Mouse (Mus musculus) stomach, postnatal 0 days (tissue): ENCODE data around the gene Nelfb. TPM values are rescaled to one million over a fixed set of nuclear protein-coding genes. Genes with fewer than 3 reads are reported as not detected.

Experiments
- ATAC-seq: fragments of 200-750 bp; cut with Nextera tagmentation; 2 replicates; pipeline ENCODE4 v1.8.0; 2017; ENCODE audit not compliant: low FRiP score, low TSS enrichment
- DNase-seq: peaks from one replicate; pipeline ENCODE4 v3.0.0-alpha.2; 2016; ENCODE audit warnings: low spot score
- H3K27ac ChIP-seq: fragments of 300-500 bp; sonication (generic); replicated peaks from 2 replicates; pipeline ENCODE4 v1.5.1; 2014; ENCODE audit warnings: mild to moderate bottlenecking, control low read depth
- H3K27me3 ChIP-seq: fragments of 300-500 bp; sonication (generic); 2 replicates; pipeline ENCODE4 v1.6.1; 2014; ENCODE audit warnings: low read length; ENCODE audit not compliant: control insufficient read depth, insufficient read depth
- H3K36me3 ChIP-seq: fragments of 300-500 bp; sonication (generic); 2 replicates; pipeline ENCODE4 v1.6.1; 2014; ENCODE audit warnings: low read length, mixed read lengths; ENCODE audit not compliant: control insufficient read depth, insufficient read depth
- H3K4me1 ChIP-seq: fragments of 300-500 bp; sonication (generic); replicated peaks from 2 replicates; pipeline ENCODE4 v1.6.1; 2014; ENCODE audit warnings: antibody characterized with exemption; ENCODE audit not compliant: control insufficient read depth, insufficient read depth
- H3K4me2 ChIP-seq: fragments of 300-500 bp; sonication (generic); replicated peaks from 2 replicates; pipeline ENCODE4 v1.6.1; 2014; ENCODE audit warnings: low read depth, mild to moderate bottlenecking, control low read depth, moderate library complexity
- H3K4me3 ChIP-seq: fragments of 300-500 bp; sonication (generic); 2 replicates; pipeline ENCODE4 v1.5.1; 2014; ENCODE audit warnings: low read depth, low read length, control low read depth
- H3K9ac ChIP-seq: fragments of 300-500 bp; sonication (generic); 2 replicates; pipeline ENCODE4 v1.6.1; 2014; ENCODE audit warnings: mild to moderate bottlenecking, low read length, control low read depth, mixed read lengths
- H3K9me3 ChIP-seq: fragments of 300-500 bp; sonication (generic); 2 replicates; pipeline ENCODE4 v1.6.1; 2016; ENCODE audit warnings: low read length; ENCODE audit not compliant: control insufficient read depth
- CTCF ChIP-seq: IDR thresholded peaks from 2 replicates; pipeline ENCODE4 v1.5.1; 2016; ENCODE audit warnings: antibody characterized with exemption, low read depth, mild to moderate bottlenecking, moderate library complexity
- EP300 ChIP-seq: optimal IDR thresholded peaks from 2 replicates; pipeline ENCODE3; 2016; ENCODE audit warnings: antibody characterized with exemption
- WGBS: fragments of 180-500 bp; shearing (Covaris S2); extraction: QIAGEN DNeasy Blood & Tissue Kit; methylation state at CpG from one replicate; pipeline ENCODE4 v1.1.7; 2014; 5-methylcytosine and 5-hydroxymethylcytosine counted together
- polyA plus RNA-seq: library from polyadenylated mRNA; unstranded; fragments of >200 nt; fragmentation: Nextera tagmentation; extraction: Ambion mirVana; gene quantifications from 2 replicates; pipeline ENCODE4 v1.2.1, GENCODE M21; 2015

Nelfb gene
- polyA plus RNA-seq, 1 experiment from 2014 or later = 58.6 TPM

- Histone ChIP-seq H3K27me3 (no peaks in the 10 kb centered on the region), H3K4me3 (0 out of 2 replicates have a peak within 1 kb of the TSS, but pooled peaks have one; percentile 8), H3K9ac (peak within 1 kb of the TSS; percentile 24), H3K4me1 (peaks cover 4% of the 10 kb centered on the region), H3K9me3 (no peaks in the 10 kb centered on the region), H3K27ac (peak within 1 kb of the TSS; percentile 87), H3K36me3 (peaks cover 17% of the 10 kb centered on the region), H3K4me2 (peak within 1 kb of the TSS; percentile 35)
- DNase-seq = peak; percentile 82
- no peak for TF ChIP-seq CTCF
- TF ChIP-seq EP300 = peak; percentile 63
- ATAC-seq = peak; percentile 78
- WGBS = 65% methylated on average over 10 of the region's 10 CpGs
Measured at GRCm38 (mm10) chr2:25246183-25247072, 35.1 kb upstream of the Nelfb start, which contains the start of gene AL732309.1. TSS of gene AL732309.1 (minus strand) at chr2:25246863.

- Histone ChIP-seq H3K27me3 (no peaks in the 10 kb centered on the region), H3K27ac (no peak overlapping the region), H3K4me1 (peaks cover 7% of the 10 kb centered on the region), H3K36me3 (peaks cover 8% of the 10 kb centered on the region; the same call in 1 of the 2 replicates), H3K4me2 (no peak overlapping the region), H3K9ac (no peak overlapping the region), H3K9me3 (no peaks in the 10 kb centered on the region), H3K4me3 (no peak overlapping the region)
- 86% methylated on average over 4 of the region's 4 CpGs for WGBS
- DNase-seq (no peak), ATAC-seq (no peak)
- TF ChIP-seq CTCF = no peak
- no peak for TF ChIP-seq EP300
Measured at GRCm38 (mm10) chr2:25244144-25244543, 32.9 kb upstream of the Nelfb start.

GRCm38 (mm10) chr2:25243342-25243741 is 32.1 kb upstream of the Nelfb start:
- H3K4me3 ChIP-seq = no peak overlapping the region
- no peak for ATAC-seq

GRCm38 (mm10) chr2:25242101-25242506 is 30.8 kb upstream of the Nelfb start, which contains the start of the genes Rnf208 and Cysrt1:
TSS of gene Rnf208 (plus strand) at chr2:25242255.
TSS of gene Cysrt1 (minus strand) at chr2:25242452.
- peak within 1 kb of the TSS; percentile 91 for H3K27ac ChIP-seq
- H3K9me3 ChIP-seq = no peaks in the 10 kb centered on the region
- peak within 1 kb of the TSS; percentile 45 for H3K4me3 ChIP-seq
- peaks cover 7% of the 10 kb centered on the region for H3K4me1 ChIP-seq
- ATAC-seq = no peak
- H3K9ac ChIP-seq = peak within 1 kb of the TSS; percentile 69
- TF ChIP-seq EP300 (no peak), CTCF (no peak)
- peak; percentile 56 for DNase-seq
- WGBS = under 1% methylated on average over 38 of the region's 59 CpGs
- H3K4me2 ChIP-seq = peak within 1 kb of the TSS; percentile 78
- H3K36me3 ChIP-seq = peaks cover 2% of the 10 kb centered on the region; the same call in 1 of the 2 replicates
- H3K27me3 ChIP-seq = no peaks in the 10 kb centered on the region

More at GRCm38 (mm10) chr2:25243342-25243741, 32.1 kb upstream of the Nelfb start:
- Histone ChIP-seq H3K36me3 (peaks cover 7% of the 10 kb centered on the region; the same call in 1 of the 2 replicates), H3K9ac (no peak overlapping the region), H3K4me1 (peaks cover 7% of the 10 kb centered on the region), H3K27me3 (no peaks in the 10 kb centered on the region), H3K27ac (no peak overlapping the region), H3K4me2 (no peak overlapping the region), H3K9me3 (no peaks in the 10 kb centered on the region)
- no peak for DNase-seq
- TF ChIP-seq EP300 (no peak), CTCF (no peak)
- WGBS = 70% methylated on average over 8 of the region's 8 CpGs

- peak overlapping the region; percentile 91 for H3K27ac ChIP-seq
Measured at GRCm38 (mm10) chr2:25241438-25241775, 30.1 kb upstream of the Nelfb start.

More at GRCm38 (mm10) chr2:25241438-25241775, 30.1 kb upstream of the Nelfb start:
- H3K4me2 ChIP-seq = peak overlapping the region; percentile 78
- TF ChIP-seq CTCF = no peak
- TF ChIP-seq EP300 = no peak
- peaks cover 7% of the 10 kb centered on the region; the same call in 1 of the 2 replicates for H3K4me1 ChIP-seq
- DNase-seq (peak; percentile 66), ATAC-seq (peak; percentile 54)
- H3K4me3 ChIP-seq = peak overlapping the region; percentile 45; the same call in 1 of the 2 replicates
- no peaks in the 10 kb centered on the region for H3K27me3 ChIP-seq
- no peaks in the 10 kb centered on the region for H3K9me3 ChIP-seq
- 15% methylated on average over 6 of the region's 6 CpGs for WGBS
- H3K9ac ChIP-seq = peak overlapping the region; percentile 69; the same call in 1 of the 2 replicates
- peaks cover 2% of the 10 kb centered on the region; the same call in 1 of the 2 replicates for H3K36me3 ChIP-seq
